Mouse (Mus musculus) erythroblast, adult 5-6 weeks (primary cell): Measurements from ENCODE around the gene Smtnl1. TPM values are rescaled to one million over a fixed set of nuclear protein-coding genes. Genes with fewer than 3 reads are reported as not detected.
"Not testable (repeated sequence)": the region's sequence is repeated elsewhere in the genome, so short reads cannot be mapped to it uniquely, and the experiment has no call there.

Experiments used
- ATAC-seq: replicated peaks from 2 replicates; pipeline ENCODE4 v1.8.0; 2016; ENCODE audit warnings: moderate number of reproducible peaks, mild to moderate bottlenecking, moderate TSS enrichment, inconsistent platforms; ENCODE audit not compliant: poor library complexity, low FRiP score, severe bottlenecking
- total RNA-seq, 2 experiments: library from RNA; stranded (forward) in 1 of 2; stranded (reverse) in 1 of 2; fragments of 150-400 nt in 1 of 2; fragments of 200-764, 138-1000 nt in 1 of 2; gene quantifications; 2 replicates each; pipeline versions ENCODE4 v1.2.3 to v1.2.4; 2015 to 2017; ENCODE audit warnings: low replicate concordance in 2 of 2

The Smtnl1 gene
- total RNA-seq, 2 experiments from 2014 or later: not detected

- peak; percentile 62 for ATAC-seq
Observed at GRCm38 (mm10) chr2:84838993-84839980, 16.8 kb upstream of the Smtnl1 start.

GRCm38 (mm10) chr2:84838593-84838949, 16.1 kb upstream of the Smtnl1 start, which contains the start of gene Slc43a1:
Gene Slc43a1 (plus strand): TSS chr2:84838850.
- no peak for ATAC-seq

- no peak for ATAC-seq
Observed at GRCm38 (mm10) chr2:84837817-84838592, 15.6 kb upstream of the Smtnl1 start.

GRCm38 (mm10) chr2:84837107-84837506, 14.7 kb upstream of the Smtnl1 start:
- ATAC-seq: no peak

- peak; percentile 59 for ATAC-seq
Observed at GRCm38 (mm10) chr2:84831666-84832391, 9.4 kb upstream of the Smtnl1 start.

GRCm38 (mm10) chr2:84827283-84827920, 5.0 kb upstream of the Smtnl1 start:
- ATAC-seq: peak; percentile 78

- ATAC-seq: peak; percentile 82
Observed at GRCm38 (mm10) chr2:84826488-84827282, 4.2 kb upstream of the Smtnl1 start, which contains the start of gene Timm10. Gene Timm10 (plus strand): TSS chr2:84826997.

GRCm38 (mm10) chr2:84823237-84823636, 785 bp upstream of the Smtnl1 start:
- ATAC-seq: no peak

- no peak for ATAC-seq
Observed at GRCm38 (mm10) chr2:84819861-84820260, 2.6 kb downstream of the Smtnl1 start.

- ATAC-seq: 0 out of 2 replicates have a peak, but pooled peaks have one; percentile 4
Observed at GRCm38 (mm10) chr2:84812676-84813075, 9.8 kb downstream of the Smtnl1 start.

GRCm38 (mm10) chr2:84811880-84812279, 10.6 kb downstream of the Smtnl1 start:
- peak; percentile 85 for ATAC-seq

- ATAC-seq: peak; percentile 57
Observed at GRCm38 (mm10) chr2:84810886-84811577, 11.4 kb downstream of the Smtnl1 start.

GRCm38 (mm10) chr2:84810526-84810885, 11.9 kb downstream of the Smtnl1 start:
- ATAC-seq: no peak

GRCm38 (mm10) chr2:84809330-84809729, 13.1 kb downstream of the Smtnl1 start:
- no peak for ATAC-seq

- no peak for ATAC-seq
Observed at GRCm38 (mm10) chr2:84806546-84806945, 15.9 kb downstream of the Smtnl1 start.

- no peak for ATAC-seq
Observed at GRCm38 (mm10) chr2:84803963-84804362, 18.5 kb downstream of the Smtnl1 start.

- not testable (repeated sequence) for ATAC-seq
Observed at GRCm38 (mm10) chr2:84801223-84801622, 21.2 kb downstream of the Smtnl1 start.

GRCm38 (mm10) chr2:84800304-84800703, 22.1 kb downstream of the Smtnl1 start:
- peak; percentile 57 for ATAC-seq
